Mouse (Mus musculus): ENCODE measurements around the gene Rps6kb1. TPM values are rescaled to one million over a fixed set of nuclear protein-coding genes. Genes with fewer than 3 reads are reported as not detected.

Gene Rps6kb1
- polyA plus RNA-seq (2015; fragmentation: Nextera tagmentation; extraction: Ambion mirVana), result 56.4 and 62.1 TPM in 2 replicates

DNA sequence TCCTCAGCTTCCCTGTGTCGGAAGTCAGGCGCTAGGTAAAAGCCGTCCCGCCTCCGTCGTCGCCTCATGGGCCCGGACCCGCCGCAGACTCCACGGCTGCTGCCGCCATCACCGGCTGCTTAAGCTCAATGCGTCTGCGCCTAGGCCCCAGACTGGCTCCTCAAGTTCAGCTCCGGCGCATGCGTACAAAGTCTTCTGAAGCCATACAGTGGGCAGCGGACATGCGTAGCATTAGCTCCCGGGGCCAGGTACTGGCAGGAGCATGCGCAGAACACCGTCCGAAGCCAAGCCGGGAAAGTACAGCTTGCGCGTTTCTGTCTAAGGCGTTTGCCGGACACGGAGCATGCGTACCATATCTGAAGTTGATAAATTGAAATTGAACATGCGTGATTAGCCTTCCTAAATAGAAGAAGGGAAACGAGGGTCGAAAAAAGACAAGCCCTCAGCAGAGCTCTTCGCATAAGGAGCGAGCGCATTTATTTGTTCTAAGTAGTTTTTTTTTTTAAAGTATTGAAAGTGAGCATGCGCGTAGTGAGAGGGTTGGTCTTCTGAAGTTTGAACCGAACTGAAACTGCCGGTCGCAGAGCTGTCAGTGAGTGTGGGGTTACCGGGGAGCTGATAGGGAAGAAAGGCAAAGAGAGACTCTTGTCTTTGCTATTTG lies at the start of gene Rps6kb1, which contains the start of gene Tubd1:
TSS of gene Rps6kb1 (minus strand) at position 167 of the 661 bp plus-strand sequence.
TSS of gene Tubd1 (plus strand) at position 353 of the 661 bp plus-strand sequence.
- Histone ChIP-seq H3K36me3 (ENCODE audit: control insufficient read depth, insufficient read depth, low read length) (no peaks in the 10 kb centered on the region), H3K4me1 (replicated peaks; ENCODE audit: control insufficient read depth, insufficient read depth, low read length) (peaks cover 16% of the 10 kb centered on the region), H3K9me3 (ENCODE audit: control insufficient read depth, low read length) (no peaks in the 10 kb centered on the region), H3K27me3 (ENCODE audit: control insufficient read depth, insufficient read depth, low read depth, low read length) (no peaks in the 10 kb centered on the region), H3K4me2 (ENCODE audit: low read depth, low read length) (peak within 1 kb of the TSS; percentile 74), H3K9ac (ENCODE audit: low read length) (peak within 1 kb of the TSS; percentile 96), H3K4me3 (ENCODE audit: low read length) (peak within 1 kb of the TSS; percentile 92), H3K27ac (ENCODE audit: low read length) (peak within 1 kb of the TSS; percentile 94)
- WGBS, result under 1% methylated on average over 43 of the region's 43 CpGs
- peak; percentile 99 for ATAC-seq (ENCODE audit: low read depth)

DNA sequence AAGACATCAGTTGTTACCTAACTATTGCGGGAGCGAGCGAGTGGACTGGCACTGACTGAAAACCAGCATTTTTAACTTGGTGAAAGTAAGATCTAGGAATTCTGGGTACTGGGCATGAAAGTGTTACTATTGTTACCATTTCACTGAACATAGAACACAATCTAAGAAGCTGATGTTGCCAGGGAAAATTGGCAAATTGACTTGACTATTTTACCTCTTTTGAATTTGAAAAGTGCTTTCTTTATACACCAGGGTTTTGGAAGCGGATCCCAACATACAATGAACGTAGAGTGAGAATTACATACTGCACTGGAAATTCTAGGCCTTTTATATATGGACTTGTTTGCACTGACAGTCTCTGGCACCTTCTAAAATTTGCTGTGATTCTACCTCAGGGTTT lies 48.8 kb upstream of the Rps6kb1 start:
- peak overlapping the region; percentile 65 for H3K27ac ChIP-seq (ENCODE audit: low read length)
- H3K4me3 ChIP-seq (ENCODE audit: low read length), result no peak overlapping the region
- no peak for ATAC-seq (ENCODE audit: low read depth)
- WGBS, result 67% methylated on average over 5 of the region's 5 CpGs
- H3K9me3 ChIP-seq (ENCODE audit: control insufficient read depth, low read length), result no peaks in the 10 kb centered on the region
- no peaks in the 10 kb centered on the region for H3K36me3 ChIP-seq (ENCODE audit: control insufficient read depth, insufficient read depth, low read length)
- H3K4me1 ChIP-seq (replicated peaks; ENCODE audit: control insufficient read depth, insufficient read depth, low read length), result peaks cover 25% of the 10 kb centered on the region
- H3K27me3 ChIP-seq (ENCODE audit: control insufficient read depth, insufficient read depth, low read depth, low read length), result no peaks in the 10 kb centered on the region
- H3K9ac ChIP-seq (ENCODE audit: low read length), result no peak overlapping the region
- H3K4me2 ChIP-seq (ENCODE audit: low read depth, low read length), result no peak overlapping the region

DNA sequence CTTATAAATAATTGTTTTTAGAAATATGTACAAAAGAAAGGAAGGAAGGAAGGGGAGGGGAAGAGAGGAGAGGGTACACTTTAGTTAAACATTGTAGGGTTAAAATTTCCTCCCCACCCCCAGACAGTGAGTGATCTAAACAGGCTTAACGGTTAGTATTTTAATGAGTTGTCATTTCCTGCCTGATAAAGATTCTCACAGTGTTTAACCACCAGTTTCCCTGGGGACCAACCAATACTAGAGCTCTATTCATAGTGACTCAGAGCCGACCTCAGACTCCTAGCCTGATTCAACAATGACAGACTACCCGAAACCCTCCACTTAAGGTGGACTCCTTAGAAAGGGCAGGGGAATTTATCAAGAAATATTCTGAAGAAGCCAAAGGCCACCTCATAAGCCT lies 48.4 kb upstream of the Rps6kb1 start:
- Histone ChIP-seq H3K27ac (ENCODE audit: low read length) (peak overlapping the region; percentile 84), H3K36me3 (ENCODE audit: control insufficient read depth, insufficient read depth, low read length) (no peaks in the 10 kb centered on the region), H3K27me3 (ENCODE audit: control insufficient read depth, insufficient read depth, low read depth, low read length) (no peaks in the 10 kb centered on the region), H3K4me2 (ENCODE audit: low read depth, low read length) (no peak overlapping the region), H3K9me3 (ENCODE audit: control insufficient read depth, low read length) (no peaks in the 10 kb centered on the region), H3K4me1 (replicated peaks; ENCODE audit: control insufficient read depth, insufficient read depth, low read length) (peaks cover 26% of the 10 kb centered on the region), H3K4me3 (ENCODE audit: low read length) (no peak overlapping the region), H3K9ac (ENCODE audit: low read length) (no peak overlapping the region)
- ATAC-seq (ENCODE audit: low read depth), result peak; percentile 78
- 1% methylated on average over 3 of the region's 3 CpGs for WGBS

DNA sequence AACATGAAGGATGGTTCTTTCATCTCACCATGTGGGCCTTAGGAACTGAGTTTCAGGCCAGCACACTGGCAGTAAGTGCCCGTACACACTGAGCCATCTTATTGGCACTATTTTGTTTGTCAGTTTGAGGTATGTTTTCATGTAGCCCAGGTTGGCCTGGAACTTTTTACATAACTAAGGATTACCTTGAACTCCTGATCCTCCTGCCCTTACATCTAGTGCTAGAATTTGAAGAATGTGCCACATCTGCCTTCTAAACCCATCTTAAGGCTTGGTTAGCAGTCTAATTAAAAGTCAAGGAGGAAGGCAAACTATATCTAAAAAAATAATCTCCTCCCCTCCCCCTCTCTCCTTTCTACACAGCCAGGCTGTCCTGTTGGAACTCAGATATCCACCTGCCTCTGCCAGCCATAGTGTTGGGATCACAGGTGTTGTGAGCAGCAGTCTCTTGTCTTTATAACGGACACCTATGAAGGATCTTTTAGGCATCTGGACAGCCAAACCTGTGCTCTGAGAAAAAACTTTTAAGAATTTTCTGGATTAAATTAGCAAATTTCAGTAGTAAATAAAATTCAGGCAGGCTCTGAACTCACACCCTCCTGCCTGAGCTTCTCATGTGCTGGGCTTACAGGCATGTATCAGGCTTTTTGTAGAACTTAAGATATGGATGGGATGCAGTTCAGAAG lies 47.5 kb upstream of the Rps6kb1 start:
- H3K27ac ChIP-seq (ENCODE audit: low read length), result peak overlapping the region; percentile 84
- H3K27me3 ChIP-seq (ENCODE audit: control insufficient read depth, insufficient read depth, low read depth, low read length), result no peaks in the 10 kb centered on the region
- no peaks in the 10 kb centered on the region for H3K9me3 ChIP-seq (ENCODE audit: control insufficient read depth, low read length)
- 0 out of 2 replicates have a peak overlapping the region, but pooled peaks have one; percentile 34 for H3K9ac ChIP-seq (ENCODE audit: low read length)
- ATAC-seq (ENCODE audit: low read depth), result no peak
- H3K4me1 ChIP-seq (replicated peaks; ENCODE audit: control insufficient read depth, insufficient read depth, low read length), result peaks cover 29% of the 10 kb centered on the region
- no peak overlapping the region for H3K4me2 ChIP-seq (ENCODE audit: low read depth, low read length)
- H3K36me3 ChIP-seq (ENCODE audit: control insufficient read depth, insufficient read depth, low read length), result no peaks in the 10 kb centered on the region
- no peak overlapping the region for H3K4me3 ChIP-seq (ENCODE audit: low read length)
- WGBS, result 77% methylated on average over 2 of the region's 2 CpGs

DNA sequence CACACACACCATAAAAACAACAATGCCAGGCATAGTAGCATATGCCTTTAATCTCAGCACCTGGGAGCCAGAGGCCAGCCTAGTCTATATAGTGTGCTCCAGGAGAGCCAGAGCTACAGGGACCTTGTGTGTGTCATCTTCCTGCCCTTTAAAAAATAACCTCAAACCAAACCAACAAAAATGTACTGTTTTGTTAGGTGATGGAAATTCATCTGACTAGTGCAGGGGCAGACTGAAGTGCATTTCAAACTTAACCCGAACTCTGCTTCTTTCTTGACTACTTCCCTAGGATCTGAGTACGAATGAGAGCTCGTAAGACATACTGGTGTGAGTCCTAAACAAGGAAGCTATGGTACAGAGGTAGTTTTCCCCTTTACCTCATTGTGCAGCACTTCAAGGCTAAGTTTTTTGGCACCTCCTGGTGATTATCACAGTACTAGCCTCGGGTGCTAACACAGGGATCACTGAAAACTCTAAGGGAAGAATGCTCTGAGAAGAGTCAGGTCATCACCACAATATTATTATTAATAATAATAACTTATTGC lies 46.8 kb upstream of the Rps6kb1 start:
- Histone ChIP-seq H3K36me3 (ENCODE audit: control insufficient read depth, insufficient read depth, low read length) (no peaks in the 10 kb centered on the region), H3K4me2 (ENCODE audit: low read depth, low read length) (no peak overlapping the region), H3K27ac (ENCODE audit: low read length) (no peak overlapping the region), H3K9ac (ENCODE audit: low read length) (no peak overlapping the region), H3K4me3 (ENCODE audit: low read length) (no peak overlapping the region), H3K4me1 (replicated peaks; ENCODE audit: control insufficient read depth, insufficient read depth, low read length) (peaks cover 30% of the 10 kb centered on the region), H3K27me3 (ENCODE audit: control insufficient read depth, insufficient read depth, low read depth, low read length) (no peaks in the 10 kb centered on the region), H3K9me3 (ENCODE audit: control insufficient read depth, low read length) (no peaks in the 10 kb centered on the region)
- no peak for ATAC-seq (ENCODE audit: low read depth)
- 73% methylated on average over 4 of the region's 4 CpGs for WGBS

DNA sequence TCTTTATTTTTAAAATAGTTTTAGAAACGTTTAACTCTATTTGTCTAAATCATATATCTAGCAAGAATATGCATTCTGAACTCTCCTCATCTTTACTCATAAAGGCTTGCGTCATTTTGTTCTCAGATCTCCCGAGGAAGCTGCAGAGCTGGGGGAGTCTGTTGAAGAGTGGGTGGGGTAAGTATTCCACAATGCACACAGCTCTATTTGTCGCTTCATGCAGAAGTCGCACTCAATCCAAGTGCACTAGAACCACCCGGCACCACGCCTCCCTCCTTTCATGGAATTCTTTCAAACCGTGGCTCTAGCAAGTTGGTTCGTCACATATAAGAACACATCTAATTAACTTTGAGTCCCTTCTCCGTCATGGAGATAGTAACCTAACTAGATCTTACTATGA lies 46.0 kb upstream of the Rps6kb1 start:
- H3K36me3 ChIP-seq (ENCODE audit: control insufficient read depth, insufficient read depth, low read length), result no peaks in the 10 kb centered on the region
- H3K4me2 ChIP-seq (ENCODE audit: low read depth, low read length), result no peak overlapping the region
- H3K27ac ChIP-seq (ENCODE audit: low read length), result no peak overlapping the region
- no peak for ATAC-seq (ENCODE audit: low read depth)
- H3K4me1 ChIP-seq (replicated peaks; ENCODE audit: control insufficient read depth, insufficient read depth, low read length), result peaks cover 28% of the 10 kb centered on the region
- H3K9me3 ChIP-seq (ENCODE audit: control insufficient read depth, low read length), result no peaks in the 10 kb centered on the region
- no peaks in the 10 kb centered on the region for H3K27me3 ChIP-seq (ENCODE audit: control insufficient read depth, insufficient read depth, low read depth, low read length)
- no peak overlapping the region for H3K9ac ChIP-seq (ENCODE audit: low read length)
- WGBS, result 70% methylated on average over 10 of the region's 10 CpGs
- H3K4me3 ChIP-seq (ENCODE audit: low read length), result no peak overlapping the region

DNA sequence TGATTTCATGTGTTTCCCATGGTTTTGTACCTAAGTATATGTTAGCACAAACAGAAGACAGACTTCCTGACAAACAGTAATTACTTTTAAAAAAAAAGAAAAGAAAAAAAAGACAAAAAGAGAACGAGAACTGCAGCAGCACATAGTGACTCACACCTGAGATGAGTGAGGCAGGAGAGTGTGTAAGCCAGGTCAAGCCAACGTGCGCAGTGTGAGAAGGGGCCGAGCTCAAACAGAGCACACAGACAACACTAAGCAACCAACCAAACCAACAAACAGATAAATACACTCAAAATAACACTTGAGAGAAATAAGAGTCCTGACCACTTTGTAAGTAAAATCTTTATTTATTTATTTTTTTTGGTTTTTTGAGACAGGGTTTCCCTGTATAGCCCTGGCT lies 45.5 kb upstream of the Rps6kb1 start:
- no peak for ATAC-seq (ENCODE audit: low read depth)
- 75% methylated on average over 4 of the region's 4 CpGs for WGBS

DNA sequence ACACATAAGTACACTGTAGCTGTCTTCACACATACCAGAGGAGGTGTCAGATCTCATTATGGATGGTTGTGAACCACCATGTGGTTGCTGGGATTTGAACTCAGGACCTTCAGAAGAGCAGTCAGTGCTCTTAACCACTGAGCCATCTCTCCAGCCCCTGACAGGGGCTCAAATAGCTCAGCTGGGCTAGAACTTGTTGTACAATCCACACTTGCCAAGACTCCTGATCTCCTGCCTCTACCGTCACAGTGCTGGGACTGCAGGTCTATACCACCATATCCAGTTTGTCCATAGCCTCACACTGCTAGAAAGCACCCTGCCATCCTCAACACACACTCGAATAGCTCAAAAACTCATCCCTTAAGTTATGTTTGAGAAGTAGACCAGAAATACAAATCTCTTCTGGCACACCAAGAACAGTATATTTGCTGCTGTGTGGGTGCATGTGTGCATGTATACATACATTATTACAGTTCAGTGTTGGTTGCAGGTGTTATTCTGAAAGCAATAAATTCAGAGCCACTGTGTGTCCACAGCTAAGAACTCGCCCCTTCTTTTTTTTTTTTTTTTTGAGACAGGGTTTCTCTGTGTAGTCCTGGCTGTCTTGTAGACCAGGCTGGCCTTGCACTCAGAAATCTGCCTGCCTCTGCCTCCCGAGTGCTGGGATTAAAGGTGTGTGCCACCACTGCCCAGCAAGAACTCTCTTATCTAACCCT lies 44.1 kb upstream of the Rps6kb1 start:
- no peaks in the 10 kb centered on the region for H3K36me3 ChIP-seq (ENCODE audit: control insufficient read depth, insufficient read depth, low read length)
- H3K4me1 ChIP-seq (replicated peaks; ENCODE audit: control insufficient read depth, insufficient read depth, low read length), result peaks cover 29% of the 10 kb centered on the region
- no peak overlapping the region for H3K9ac ChIP-seq (ENCODE audit: low read length)
- no peaks in the 10 kb centered on the region for H3K9me3 ChIP-seq (ENCODE audit: control insufficient read depth, low read length)
- ATAC-seq (ENCODE audit: low read depth), result no peak
- no peak overlapping the region for H3K4me2 ChIP-seq (ENCODE audit: low read depth, low read length)
- H3K4me3 ChIP-seq (ENCODE audit: low read length), result no peak overlapping the region
- no peak overlapping the region for H3K27ac ChIP-seq (ENCODE audit: low read length)
- H3K27me3 ChIP-seq (ENCODE audit: control insufficient read depth, insufficient read depth, low read depth, low read length), result no peaks in the 10 kb centered on the region
- 89% methylated on average over 4 of the region's 4 CpGs for WGBS

More for the DNA sequence above, 45.5 kb upstream of the Rps6kb1 start:
- Histone ChIP-seq H3K27me3 (ENCODE audit: control insufficient read depth, insufficient read depth, low read depth, low read length) (no peaks in the 10 kb centered on the region), H3K27ac (ENCODE audit: low read length) (no peak overlapping the region), H3K4me2 (ENCODE audit: low read depth, low read length) (no peak overlapping the region), H3K9me3 (ENCODE audit: control insufficient read depth, low read length) (no peaks in the 10 kb centered on the region), H3K4me1 (replicated peaks; ENCODE audit: control insufficient read depth, insufficient read depth, low read length) (peaks cover 28% of the 10 kb centered on the region), H3K4me3 (ENCODE audit: low read length) (no peak overlapping the region), H3K36me3 (ENCODE audit: control insufficient read depth, insufficient read depth, low read length) (no peaks in the 10 kb centered on the region), H3K9ac (ENCODE audit: low read length) (no peak overlapping the region)

DNA sequence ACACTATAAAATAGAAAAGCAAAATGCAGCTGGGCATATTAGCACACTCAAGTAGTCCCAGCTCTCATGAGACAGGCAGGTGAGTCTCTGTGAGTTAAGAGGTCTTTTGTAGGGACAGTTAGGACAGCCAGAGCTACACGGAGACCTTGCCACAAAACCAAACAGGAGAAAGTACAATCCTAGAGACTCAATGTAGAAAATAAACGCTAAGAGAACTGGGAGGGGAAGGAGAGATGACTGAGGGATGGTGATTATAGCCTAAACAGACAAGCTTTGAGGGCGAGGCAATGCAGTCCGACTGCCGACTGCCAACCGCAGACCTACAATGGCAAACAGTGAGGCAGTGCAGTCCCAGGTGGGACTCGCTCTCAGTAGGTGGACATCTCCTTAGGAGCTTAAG lies 43.2 kb upstream of the Rps6kb1 start:
- H3K4me2 ChIP-seq (ENCODE audit: low read depth, low read length), result peak overlapping the region; percentile 77
- 22% methylated on average over 7 of the region's 7 CpGs for WGBS
- H3K4me1 ChIP-seq (replicated peaks; ENCODE audit: control insufficient read depth, insufficient read depth, low read length), result peaks cover 21% of the 10 kb centered on the region
- H3K9me3 ChIP-seq (ENCODE audit: control insufficient read depth, low read length), result no peaks in the 10 kb centered on the region
- peak overlapping the region; percentile 44 for H3K9ac ChIP-seq (ENCODE audit: low read length)
- no peaks in the 10 kb centered on the region for H3K36me3 ChIP-seq (ENCODE audit: control insufficient read depth, insufficient read depth, low read length)
- no peak for ATAC-seq (ENCODE audit: low read depth)
- H3K4me3 ChIP-seq (ENCODE audit: low read length), result no peak overlapping the region; the same call in 1 of the 2 replicates
- H3K27ac ChIP-seq (ENCODE audit: low read length), result peak overlapping the region; percentile 94
- H3K27me3 ChIP-seq (ENCODE audit: control insufficient read depth, insufficient read depth, low read depth, low read length), result no peaks in the 10 kb centered on the region

All from lung, embryonic 16.5 days (tissue).